21 mouse cellular contexts compared by ENCODE assay signal in the genomic region with DNA sequence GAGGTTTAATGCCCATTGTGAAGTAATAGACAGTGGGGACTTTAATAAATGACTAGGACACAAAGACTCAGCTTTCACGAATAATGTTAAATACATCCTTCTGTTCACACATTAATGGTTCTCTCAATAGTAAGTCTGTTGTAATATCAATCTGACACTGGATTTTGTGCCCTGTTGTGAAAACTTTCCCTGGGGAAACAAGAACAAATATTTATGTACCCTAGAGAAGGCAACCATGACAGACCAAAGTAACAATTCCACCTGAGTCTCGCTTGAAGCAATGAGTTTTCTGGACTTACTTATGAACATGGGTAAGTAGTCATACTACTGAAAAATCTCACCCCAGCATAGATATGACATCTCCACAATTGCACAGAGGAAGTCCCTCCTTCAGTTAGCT.
DNase-seq lines count a peak whose midpoint lies in the region; ATAC-seq and TF ChIP-seq lines count a peak whose summit lies in the region.
"Had no signal": no experiment of that assay in that cellular context is flagged by ENCODE, and none has a peak within 500 bp of the region (broad histone marks: within the 10 kb centered on the region; RNA-seq: fewer than 3 reads in every experiment).

No protein-coding gene starts in this region.

- H3K27me3 ChIP-seq in liver, adult 2 months (ENCODE audit: control insufficient read depth, insufficient read depth, low read length): no peaks in the 10 kb centered on the region
- H3K27me3 ChIP-seq in liver, embryonic 11.5 days (replicated peaks; ENCODE audit: control insufficient read depth, insufficient read depth, low read length): no peaks in the 10 kb centered on the region
- H3K27me3 ChIP-seq in liver, postnatal 0 days (ENCODE audit: insufficient read depth, low read length): no peaks in the 10 kb centered on the region
- no peaks in the 10 kb centered on the region for H3K27me3 ChIP-seq in midbrain, embryonic 11.5 days (ENCODE audit: control insufficient read depth, insufficient read depth, low read length)
- H3K27me3 ChIP-seq in midbrain, postnatal 0 days (ENCODE audit: insufficient read depth, low read length): no peaks in the 10 kb centered on the region
- H3K27me3 ChIP-seq: Patski had no signal

- peaks cover 14% of the 10 kb centered on the region for H3K4me1 ChIP-seq in liver, adult 2 months (ENCODE audit: control insufficient read depth, insufficient read depth, low read length)
- H3K4me1 ChIP-seq in liver, embryonic 11.5 days (replicated peaks; ENCODE audit: control insufficient read depth, insufficient read depth, low read length): no peaks in the 10 kb centered on the region
- peaks cover 4% of the 10 kb centered on the region; the same call in 1 of the 2 replicates for H3K4me1 ChIP-seq in liver, postnatal 0 days (ENCODE audit: insufficient read depth)
- H3K4me1 ChIP-seq in midbrain, embryonic 11.5 days (ENCODE audit: control insufficient read depth, insufficient read depth, low read length): no peaks in the 10 kb centered on the region
- no peaks in the 10 kb centered on the region for H3K4me1 ChIP-seq in midbrain, postnatal 0 days (ENCODE audit: insufficient read depth, low read length)

- no peak overlapping the region for H3K4me3 ChIP-seq in liver, adult 2 months (ENCODE audit: insufficient read depth, low read depth, low read length)
- no peak overlapping the region for H3K4me3 ChIP-seq in liver, embryonic 11.5 days (ENCODE audit: low read depth, low read length)
- no peak overlapping the region for H3K4me3 ChIP-seq in liver, postnatal 0 days (ENCODE audit: low read depth, low read length)
- no peak overlapping the region for H3K4me3 ChIP-seq in midbrain, embryonic 11.5 days (ENCODE audit: low read depth, low read length)
- no peak overlapping the region for H3K4me3 ChIP-seq in midbrain, postnatal 0 days (ENCODE audit: low read depth, low read length)

- H3K9me3 ChIP-seq in liver, embryonic 11.5 days (ENCODE audit: control insufficient read depth, low read length): no peaks in the 10 kb centered on the region
- H3K9me3 ChIP-seq in liver, postnatal 0 days (ENCODE audit: low read length): no peaks in the 10 kb centered on the region
- no peaks in the 10 kb centered on the region for H3K9me3 ChIP-seq in midbrain, embryonic 11.5 days (ENCODE audit: control insufficient read depth, low read length)
- no peaks in the 10 kb centered on the region for H3K9me3 ChIP-seq in midbrain, postnatal 0 days (ENCODE audit: low read length)
- H3K9me3 ChIP-seq: G1E had no signal

- DNase-seq in heart, adult 11 months: peak; percentile 28
- no peak for DNase-seq in heart, adult 18-20 months
- peak; percentile 73 for DNase-seq in liver, adult 2 months (ENCODE audit: extremely low read depth, low read depth, low spot score)
- DNase-seq in liver, embryonic 11.5 days (ENCODE audit: low spot score): no peak
- no peak for DNase-seq in liver, postnatal 0 days
- no peak for DNase-seq in liver
- DNase-seq in midbrain, embryonic 11.5 days (ENCODE audit: low spot score, missing footprints): peak; percentile 31
- DNase-seq in midbrain, postnatal 0 days (ENCODE audit: low spot score): no peak
- DNase-seq: adrenal gland, adult 2 months; adrenal gland, adult 8-10 months; adrenal gland, postnatal 10 days; adrenal gland, postnatal 14 days; adrenal gland, postnatal 25 days; adrenal gland, postnatal 36 days; B cell, adult 2 months; cerebellum, adult 11 months; cerebellum, adult 11-12 months had no signal

- H3K36me3 ChIP-seq in liver, adult 2 months (ENCODE audit: control insufficient read depth, insufficient read depth, low read length): no peaks in the 10 kb centered on the region
- H3K36me3 ChIP-seq in liver, embryonic 11.5 days (ENCODE audit: control insufficient read depth, insufficient read depth, low read length): no peaks in the 10 kb centered on the region
- no peaks in the 10 kb centered on the region for H3K36me3 ChIP-seq in liver, postnatal 0 days (replicated peaks; ENCODE audit: insufficient read depth, low read length)
- H3K36me3 ChIP-seq in midbrain, embryonic 11.5 days (ENCODE audit: control insufficient read depth, insufficient read depth, low read length): no peaks in the 10 kb centered on the region
- H3K36me3 ChIP-seq in midbrain, postnatal 0 days (ENCODE audit: insufficient read depth, low read length): no peaks in the 10 kb centered on the region
- H3K36me3 ChIP-seq: G1E had no signal

- WGBS in liver, adult 2 months: 24% methylated on average over 2 of the region's 2 CpGs
- WGBS in liver, embryonic 11.5 days: 83% methylated on average over 2 of the region's 2 CpGs
- WGBS in liver, postnatal 0 days (ENCODE audit: insufficient replicate concordance): 58% methylated on average over 2 of the region's 2 CpGs
- 91% methylated on average over 2 of the region's 2 CpGs for WGBS in midbrain, embryonic 11.5 days
- 85% methylated on average over 2 of the region's 2 CpGs for WGBS in midbrain, postnatal 0 days

- TF ChIP-seq EP300 in liver, postnatal 0 days (IDR thresholded peaks at IDR 0.05; ENCODE audit: low read depth): no peak

- ATAC-seq in liver, embryonic 11.5 days (replicated peaks; ENCODE audit: low FRiP score): no peak
- ATAC-seq in liver, postnatal 0 days: peak; percentile 58; the same call in 1 of the 2 replicates
- ATAC-seq in midbrain, embryonic 11.5 days (ENCODE audit: low FRiP score): no peak
- ATAC-seq in midbrain, postnatal 0 days (ENCODE audit: low FRiP score): no peak
- ATAC-seq: activated CD4-positive, CD25-positive, alpha-beta regulatory T cell, adult 4 months; CD4-positive, CD25-positive, alpha-beta regulatory T cell, adult 4 months; Patski had no signal

- H3K4me2 ChIP-seq in liver, embryonic 11.5 days: no peak overlapping the region
- H3K4me2 ChIP-seq in liver, postnatal 0 days (ENCODE audit: low read depth, low read length): no peak overlapping the region
- H3K4me2 ChIP-seq in midbrain, embryonic 11.5 days: no peak overlapping the region
- H3K4me2 ChIP-seq in midbrain, postnatal 0 days (ENCODE audit: low read depth, low read length, poor library complexity, severe bottlenecking): no peak overlapping the region

- no peak for TF ChIP-seq CTCF in liver, adult 2 months (IDR thresholded peaks at IDR 0.05; ENCODE audit: low read depth, low read length)
- no peak for TF ChIP-seq CTCF in liver, postnatal 0 days (IDR thresholded peaks at IDR 0.05; ENCODE audit: low read depth)
- no peak for TF ChIP-seq CTCF in midbrain, postnatal 0 days (IDR thresholded peaks at IDR 0.05)

- H3K9ac ChIP-seq in liver, adult 2 months (ENCODE audit: low read depth, low read length): no peak overlapping the region
- H3K9ac ChIP-seq in liver, embryonic 11.5 days (ENCODE audit: low read depth, low read length): no peak overlapping the region
- H3K9ac ChIP-seq in liver, postnatal 0 days (replicated peaks): no peak overlapping the region
- no peak overlapping the region for H3K9ac ChIP-seq in midbrain, embryonic 11.5 days (ENCODE audit: low read length)
- no peak overlapping the region for H3K9ac ChIP-seq in midbrain, postnatal 0 days (replicated peaks; ENCODE audit: low read length, poor library complexity, severe bottlenecking)

- no peaks in the 10 kb centered on the region for H3K79me2 ChIP-seq in liver, adult 2 months (ENCODE audit: control insufficient read depth, insufficient read depth, low read length)

- no peak for TF ChIP-seq POLR2A in liver, adult 2 months (IDR thresholded peaks at IDR 0.05; ENCODE audit: extremely low read depth, insufficient read depth, low read length)

- H3K27ac ChIP-seq in liver, adult 2 months (replicated peaks; ENCODE audit: insufficient read depth, low read depth, low read length): no peak overlapping the region
- H3K27ac ChIP-seq in liver, embryonic 11.5 days (ENCODE audit: low read depth, low read length): no peak overlapping the region
- 0 out of 2 replicates have a peak overlapping the region, but pooled peaks have one; percentile 29 for H3K27ac ChIP-seq in liver, postnatal 0 days (ENCODE audit: low read depth)
- H3K27ac ChIP-seq in midbrain, embryonic 11.5 days (ENCODE audit: low read depth, low read length): no peak overlapping the region
- no peak overlapping the region for H3K27ac ChIP-seq in midbrain, postnatal 0 days (ENCODE audit: low read depth, low read length)

Comparison
In these comparisons a context has a peak if more than half of its experiments do, and no peak if none do; other contexts are left out.
1. DNase-seq: peak in heart, adult 11 months (single experiment), liver, adult 2 months (single experiment) and midbrain, embryonic 11.5 days (single experiment); none in heart, adult 18-20 months (0 of 2), liver, embryonic 11.5 days (single experiment), liver, postnatal 0 days (single experiment), liver (single experiment) and midbrain, postnatal 0 days (single experiment).